Mouse (Mus musculus) lung, embryonic 15.5 days (tissue): ENCODE measurements at regions not wholly inside any gene's neighbourhood (a gene's known extent, or its start where the extent isn't known, plus 50 kb on each side); places are given as distances from the start of the nearest gene placed in this dataset.
"Not testable (repeated sequence)": the region's sequence is repeated elsewhere in the genome, so short reads cannot be mapped to it uniquely, and the experiment has no call there.

Source experiments
- ATAC-seq: fragments of 200-750 bp; cut with Nextera tagmentation; 2 replicates; pipeline ENCODE4 v1.8.0; 2017; ENCODE audit warnings: moderate number of reproducible peaks, borderline replicate concordance; ENCODE audit not compliant: low FRiP score, low TSS enrichment; ENCODE audit errors: extremely low read depth
- H3K27ac ChIP-seq: fragments of 300-500 bp; sonication (generic); 2 replicates; pipeline ENCODE4 v1.5.1; 2015; ENCODE audit warnings: moderate library complexity, mild to moderate bottlenecking, inconsistent platforms
- H3K27me3 ChIP-seq: fragments of 300-500 bp; sonication (generic); 2 replicates; pipeline ENCODE4 v1.6.1; 2015; ENCODE audit warnings: inconsistent platforms
- H3K36me3 ChIP-seq: fragments of 300-500 bp; sonication (generic); 2 replicates; pipeline ENCODE4 v1.6.1; 2015; ENCODE audit warnings: inconsistent platforms
- H3K4me1 ChIP-seq: fragments of 300-500 bp; sonication (generic); 2 replicates; pipeline ENCODE4 v1.6.1; 2015; ENCODE audit warnings: inconsistent platforms
- H3K4me2 ChIP-seq: fragments of 300-500 bp; sonication (generic); 2 replicates; pipeline ENCODE4 v1.6.1; 2015; ENCODE audit warnings: inconsistent platforms, mild to moderate bottlenecking, moderate library complexity
- H3K4me3 ChIP-seq: fragments of 300-500 bp; sonication (generic); 2 replicates; pipeline ENCODE4 v1.5.1; 2015; ENCODE audit warnings: mild to moderate bottlenecking, inconsistent platforms
- H3K9ac ChIP-seq: fragments of 300-500 bp; sonication (generic); 2 replicates; pipeline ENCODE4 v1.6.1; 2015; ENCODE audit warnings: inconsistent platforms
- H3K9me3 ChIP-seq: fragments of 300-500 bp; sonication (generic); 2 replicates; pipeline ENCODE4 v1.6.1; 2016; ENCODE audit warnings: inconsistent platforms
- WGBS: fragments of 180-500 bp; shearing (Covaris S2); methylation state at CpG from one replicate; pipeline ENCODE4 v1.1.7; 2015; 5-methylcytosine and 5-hydroxymethylcytosine counted together

DNA sequence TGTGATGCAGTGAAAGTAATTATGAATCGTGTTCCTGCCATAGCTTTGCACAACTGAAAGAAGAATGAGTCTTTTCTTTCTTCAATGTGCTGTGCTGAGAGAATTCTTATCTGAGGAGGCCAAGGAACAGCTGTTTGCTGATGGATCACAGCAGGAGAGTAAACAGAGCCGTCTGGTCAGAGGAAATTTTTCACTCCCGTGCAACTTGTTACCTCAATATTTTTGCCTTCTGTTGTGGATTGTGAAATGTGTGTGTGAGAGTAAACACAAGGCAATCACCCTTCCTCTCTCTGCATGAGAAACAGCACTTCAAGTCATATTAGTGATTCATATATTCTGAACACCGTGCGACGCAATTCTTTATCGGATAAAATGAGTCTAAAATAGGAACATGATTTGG, 171.9 kb downstream of the Epm2a start:
- peak; percentile 82; the same call in 1 of the 2 replicates for ATAC-seq

DNA sequence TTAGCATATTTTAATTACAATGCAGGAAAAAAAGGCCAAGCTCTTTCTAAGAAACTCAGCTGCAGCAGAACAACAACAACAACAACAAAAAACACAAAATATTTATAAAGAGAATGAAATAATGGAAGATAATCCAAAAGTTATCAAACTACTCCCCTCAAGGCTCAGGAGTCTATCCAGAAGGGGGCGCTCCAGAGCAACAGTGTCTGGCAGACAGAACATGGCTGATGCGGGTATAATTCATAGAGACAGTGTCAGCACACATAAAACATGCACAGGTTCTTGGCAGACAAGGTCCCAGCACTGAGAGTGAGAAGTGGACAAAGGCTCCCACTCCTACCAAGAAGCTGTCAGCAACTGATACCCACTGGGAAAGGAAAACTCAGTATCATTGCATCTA, 173.9 kb downstream of the Epm2a start:
- Histone ChIP-seq H3K4me3 (no peak overlapping the region), H3K4me1 (no peaks in the 10 kb centered on the region), H3K27me3 (0 out of 2 replicates have a peak, but pooled peaks cover 3% of the 10 kb centered on the region), H3K9me3 (no peaks in the 10 kb centered on the region), H3K27ac (no peak overlapping the region), H3K4me2 (no peak overlapping the region), H3K9ac (no peak overlapping the region), H3K36me3 (no peaks in the 10 kb centered on the region)
- ATAC-seq = no peak
- 58% methylated on average over 2 of the region's 2 CpGs for WGBS

More for the DNA sequence above, 171.9 kb downstream of the Epm2a start:
- Histone ChIP-seq H3K4me3 (no peak overlapping the region), H3K27me3 (0 out of 2 replicates have a peak, but pooled peaks cover 3% of the 10 kb centered on the region), H3K4me2 (no peak overlapping the region), H3K36me3 (no peaks in the 10 kb centered on the region), H3K27ac (no peak overlapping the region), H3K9ac (no peak overlapping the region), H3K4me1 (no peaks in the 10 kb centered on the region), H3K9me3 (no peaks in the 10 kb centered on the region)
- 16% methylated on average over 7 of the region's 7 CpGs for WGBS

DNA sequence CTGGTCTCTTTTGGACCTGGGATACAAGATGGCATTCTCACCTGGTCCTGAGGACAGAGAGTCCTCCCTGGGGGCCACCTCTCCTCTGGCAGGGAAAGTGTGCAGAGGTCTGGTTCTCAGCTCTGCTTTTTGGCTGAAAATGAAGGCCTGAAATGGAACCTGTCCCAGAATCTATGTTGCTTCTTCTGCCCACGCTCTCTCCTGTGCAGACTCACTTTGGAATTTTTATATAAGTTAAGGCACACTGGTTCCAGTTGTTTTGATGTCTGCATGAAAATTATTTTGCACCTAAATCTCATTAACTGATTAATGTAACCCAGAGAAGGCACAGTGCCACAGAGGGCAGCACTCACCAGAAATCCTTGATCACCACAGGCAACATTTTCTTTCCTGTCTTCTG, 188.1 kb downstream of the Epm2a start:
- no peak overlapping the region for H3K27ac ChIP-seq
- H3K36me3 ChIP-seq = no peaks in the 10 kb centered on the region
- ATAC-seq = no peak
- no peaks in the 10 kb centered on the region for H3K27me3 ChIP-seq
- no peak overlapping the region for H3K4me2 ChIP-seq
- no peaks in the 10 kb centered on the region for H3K9me3 ChIP-seq
- H3K4me3 ChIP-seq = no peak overlapping the region
- H3K9ac ChIP-seq = no peak overlapping the region
- WGBS = 74% methylated on average over 1 of the region's 1 CpGs
- no peaks in the 10 kb centered on the region for H3K4me1 ChIP-seq

DNA sequence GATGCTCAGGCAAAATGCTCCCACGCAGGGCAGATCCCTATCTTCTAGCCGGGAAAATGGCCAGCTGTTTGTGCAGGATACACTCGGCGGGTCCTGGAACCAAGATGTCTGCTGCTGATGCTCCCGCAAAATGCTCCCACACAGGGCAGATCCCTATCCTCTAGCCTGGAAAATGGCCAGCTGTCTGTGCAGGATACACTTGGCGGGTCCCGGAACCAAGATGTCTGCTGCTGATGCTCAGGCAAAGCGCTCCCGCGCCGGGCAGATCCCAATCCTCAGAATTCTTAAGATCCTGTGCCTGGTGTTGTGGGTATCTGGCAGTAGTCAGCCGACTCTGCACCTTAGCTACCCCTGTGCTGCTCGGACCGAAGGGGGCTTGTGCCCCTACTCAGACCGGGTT, 212.2 kb downstream of the Epm2a start:
- not testable (repeated sequence) for H3K4me3 ChIP-seq, ATAC-seq, H3K9ac ChIP-seq, H3K36me3 ChIP-seq, H3K27me3 ChIP-seq, H3K4me2 ChIP-seq, H3K9me3 ChIP-seq, H3K27ac ChIP-seq, H3K4me1 ChIP-seq
- 88% methylated on average over 15 of the region's 15 CpGs for WGBS

DNA sequence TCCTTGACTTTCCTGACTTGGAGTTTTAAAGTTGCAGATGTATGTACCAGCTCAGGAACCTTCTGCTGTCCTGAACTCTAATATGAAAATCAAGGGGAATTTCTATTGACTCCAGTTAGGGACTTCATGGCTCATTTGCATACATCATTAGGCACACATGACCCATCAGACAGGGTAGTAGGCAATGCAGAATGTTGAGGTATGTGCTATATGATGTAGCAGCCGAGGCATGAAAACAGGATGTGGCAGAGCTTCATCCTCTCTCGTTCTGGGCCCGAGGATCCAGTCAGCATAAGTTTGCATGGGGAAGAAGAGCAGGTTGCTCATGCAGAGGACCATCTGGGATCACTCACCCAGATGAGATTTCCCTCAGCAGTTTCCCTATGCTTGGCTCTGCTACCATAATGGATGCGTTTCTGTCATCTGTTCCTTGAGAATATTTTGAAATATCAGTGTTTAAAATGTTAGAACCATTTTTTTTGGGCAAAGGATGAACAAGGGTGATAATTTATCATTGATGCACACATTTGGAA, 227.4 kb downstream of the Epm2a start:
- Histone ChIP-seq H3K4me2 (no peak overlapping the region), H3K27me3 (no peaks in the 10 kb centered on the region), H3K36me3 (no peaks in the 10 kb centered on the region), H3K9ac (no peak overlapping the region), H3K27ac (no peak overlapping the region), H3K4me1 (no peaks in the 10 kb centered on the region), H3K9me3 (no peaks in the 10 kb centered on the region), H3K4me3 (no peak overlapping the region)
- no peak for ATAC-seq
- WGBS = 59% methylated on average over 4 of the region's 4 CpGs

DNA sequence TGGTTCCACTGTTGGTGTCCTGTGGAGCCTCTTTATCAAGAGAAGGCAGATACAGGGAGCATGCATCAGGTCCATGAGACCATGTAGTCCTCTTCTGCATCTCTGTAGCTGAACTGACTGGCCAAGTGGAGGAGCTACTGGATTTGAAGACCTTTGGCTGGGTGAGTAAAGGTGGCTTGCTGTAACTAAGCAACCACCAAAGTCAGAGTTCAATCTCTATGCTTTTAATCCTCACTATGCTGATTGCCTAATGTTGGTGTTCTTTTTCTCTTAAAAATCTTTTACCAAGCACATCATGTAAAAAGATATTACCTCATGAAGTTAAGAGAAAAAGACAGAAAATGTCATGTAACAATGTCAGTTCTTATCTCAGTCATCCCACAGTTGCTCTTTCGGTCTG, 265.2 kb downstream of the Epm2a start:
- H3K9me3 ChIP-seq = no peaks in the 10 kb centered on the region
- H3K4me3 ChIP-seq = no peak overlapping the region
- no peaks in the 10 kb centered on the region for H3K36me3 ChIP-seq
- no peak overlapping the region for H3K9ac ChIP-seq
- no peak for ATAC-seq
- no peaks in the 10 kb centered on the region for H3K4me1 ChIP-seq
- 92% methylated on average over 1 of the region's 1 CpGs for WGBS
- H3K4me2 ChIP-seq = no peak overlapping the region
- no peak overlapping the region for H3K27ac ChIP-seq
- no peaks in the 10 kb centered on the region for H3K27me3 ChIP-seq

DNA sequence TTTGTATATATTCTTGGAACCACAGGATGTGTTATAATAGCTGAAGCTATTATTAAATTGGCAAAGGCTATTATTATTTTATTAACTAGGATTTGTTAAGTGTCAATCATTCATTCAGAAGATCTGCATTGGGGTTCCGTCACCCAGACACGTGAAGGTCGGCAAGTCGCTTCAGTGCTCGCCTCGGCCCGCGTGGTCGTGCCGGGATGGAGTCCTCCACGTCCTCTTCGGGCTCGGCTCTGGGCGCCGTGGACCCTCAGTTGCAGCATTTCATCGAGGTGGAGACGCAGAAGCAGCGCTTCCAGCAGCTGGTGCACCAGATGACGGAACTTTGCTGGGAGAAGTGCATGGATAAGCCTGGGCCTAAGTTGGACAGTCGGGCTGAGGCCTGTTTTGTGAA, 265.9 kb downstream of the Epm2a start:
- not testable (repeated sequence) for H3K36me3 ChIP-seq, H3K27ac ChIP-seq, H3K4me2 ChIP-seq, H3K27me3 ChIP-seq, ATAC-seq, H3K9me3 ChIP-seq, H3K9ac ChIP-seq, H3K4me3 ChIP-seq, H3K4me1 ChIP-seq
- 93% methylated on average over 18 of the region's 20 CpGs for WGBS

DNA sequence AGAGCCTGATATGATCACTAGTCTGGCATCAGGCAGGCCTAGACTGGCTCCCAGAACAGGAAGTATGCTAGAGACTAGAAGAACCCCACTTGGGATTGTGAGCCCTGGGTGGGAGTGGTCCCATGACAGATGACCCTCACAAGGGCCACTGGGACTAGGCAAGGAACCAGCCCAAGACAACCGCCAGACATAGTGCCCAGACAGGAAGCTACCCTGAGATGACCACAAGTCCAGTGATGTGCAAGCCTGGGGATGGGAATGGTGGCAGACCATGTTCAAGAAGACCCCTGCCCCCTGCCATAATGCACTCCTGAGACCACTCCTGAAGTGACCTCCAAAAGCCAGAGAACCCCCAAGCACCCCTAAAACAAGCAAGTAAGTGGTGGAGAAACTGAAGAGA, 304.9 kb downstream of the Epm2a start:
- Histone ChIP-seq H3K4me3 (no peak overlapping the region), H3K4me1 (no peaks in the 10 kb centered on the region), H3K9ac (no peak overlapping the region), H3K27ac (no peak overlapping the region), H3K9me3 (no peaks in the 10 kb centered on the region), H3K36me3 (no peaks in the 10 kb centered on the region), H3K27me3 (no peaks in the 10 kb centered on the region), H3K4me2 (no peak overlapping the region)
- ATAC-seq = no peak
- WGBS = 58% methylated on average over 1 of the region's 1 CpGs

DNA sequence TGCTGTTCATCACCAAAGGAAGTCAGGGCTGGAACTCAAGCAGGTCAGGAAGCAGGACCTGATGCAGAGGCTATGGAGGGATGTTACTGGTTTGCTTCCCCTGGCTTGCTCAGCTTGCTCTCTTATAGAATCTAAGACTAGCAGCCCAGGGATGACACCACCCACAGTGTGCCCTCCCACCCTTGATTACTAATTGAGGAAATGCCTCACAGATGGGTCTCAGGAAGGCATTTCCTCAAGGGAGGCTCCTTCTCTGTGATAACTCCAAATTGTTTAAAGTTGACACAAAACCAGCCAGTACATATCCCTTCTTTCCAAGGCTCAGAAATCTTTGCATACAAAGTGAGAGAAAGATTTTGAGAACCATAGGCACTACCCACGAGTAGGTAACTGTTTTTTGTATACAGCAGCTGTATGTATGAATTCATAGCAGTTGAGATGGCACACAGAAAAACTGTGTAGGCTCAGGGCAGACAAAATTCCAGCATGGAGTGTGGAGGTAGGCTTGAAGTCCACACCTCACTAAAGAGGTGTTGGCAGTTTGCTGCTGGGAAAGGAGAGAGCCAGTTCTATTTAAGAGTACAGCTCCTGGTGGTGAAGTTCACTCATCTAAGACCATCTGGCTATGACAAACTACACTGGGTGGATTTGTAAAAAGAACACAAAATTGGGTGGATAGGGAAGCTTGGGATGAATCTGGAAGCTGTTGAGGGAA, 317.0 kb downstream of the Epm2a start:
- no peak for ATAC-seq
- Histone ChIP-seq H3K4me2 (no peak overlapping the region), H3K4me1 (no peaks in the 10 kb centered on the region), H3K36me3 (no peaks in the 10 kb centered on the region), H3K9me3 (no peaks in the 10 kb centered on the region), H3K9ac (no peak overlapping the region), H3K27ac (no peak overlapping the region), H3K27me3 (no peaks in the 10 kb centered on the region), H3K4me3 (no peak overlapping the region)
- WGBS = 45% methylated on average over 1 of the region's 1 CpGs

DNA sequence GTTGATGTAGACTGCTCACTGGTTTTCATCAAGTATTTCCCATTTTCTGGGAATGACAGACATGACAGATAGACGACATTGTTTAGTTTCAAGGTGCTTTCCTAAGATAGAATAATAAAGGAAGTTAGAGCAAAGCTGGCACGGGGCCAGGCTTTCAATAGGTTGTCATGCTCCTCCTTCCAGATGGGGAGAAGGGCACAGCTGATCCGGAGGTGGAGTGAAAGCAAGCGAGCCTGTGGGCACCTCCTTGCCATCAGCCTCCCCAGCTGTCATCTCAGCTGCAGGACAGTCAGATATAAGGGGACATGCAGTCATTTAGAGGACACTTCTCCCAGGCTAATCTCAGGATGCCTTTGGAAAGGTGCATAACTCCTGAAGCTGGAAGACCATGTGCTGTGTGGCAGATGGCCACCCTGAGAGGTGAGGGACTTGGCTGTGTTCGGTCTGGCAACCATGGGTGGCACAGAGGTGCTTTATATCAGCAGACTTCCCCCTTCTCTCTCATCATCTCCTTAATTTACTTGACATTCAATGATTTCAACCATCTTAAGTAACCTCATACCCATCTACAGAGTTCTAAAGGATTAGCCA, 318.6 kb downstream of the Epm2a start:
- WGBS = 52% methylated on average over 5 of the region's 5 CpGs
- H3K9ac ChIP-seq = no peak overlapping the region

DNA sequence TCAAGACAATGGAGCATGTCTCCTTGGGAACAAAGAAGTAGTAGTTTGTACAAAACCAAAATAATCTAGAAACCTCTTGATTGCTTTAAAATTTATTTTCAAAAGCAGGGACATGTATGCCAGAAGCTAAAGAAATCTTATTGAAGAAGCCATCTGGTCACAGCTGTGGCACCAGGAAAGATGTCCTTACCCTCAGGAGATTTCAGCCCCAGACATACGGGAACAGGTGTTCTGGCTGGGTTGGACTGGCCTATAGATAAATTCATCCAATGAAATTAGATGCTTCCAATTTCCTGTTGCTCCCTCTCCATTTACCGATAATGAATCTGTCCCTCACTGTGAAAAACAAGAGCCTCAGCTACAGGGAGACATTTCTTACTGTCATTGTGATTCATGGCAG, 366.5 kb downstream of the Epm2a start:
- Histone ChIP-seq H3K4me3 (no peak overlapping the region), H3K27ac (no peak overlapping the region), H3K4me2 (no peak overlapping the region), H3K36me3 (no peaks in the 10 kb centered on the region), H3K9me3 (no peaks in the 10 kb centered on the region), H3K4me1 (no peaks in the 10 kb centered on the region), H3K27me3 (no peaks in the 10 kb centered on the region), H3K9ac (no peak overlapping the region)
- ATAC-seq = no peak
- 57% methylated on average over 2 of the region's 2 CpGs for WGBS

More for the DNA sequence above, 318.6 kb downstream of the Epm2a start:
- Histone ChIP-seq H3K9me3 (no peaks in the 10 kb centered on the region), H3K4me2 (no peak overlapping the region), H3K4me3 (no peak overlapping the region), H3K4me1 (no peaks in the 10 kb centered on the region), H3K36me3 (no peaks in the 10 kb centered on the region), H3K27ac (no peak overlapping the region), H3K27me3 (no peaks in the 10 kb centered on the region)
- no peak for ATAC-seq

DNA sequence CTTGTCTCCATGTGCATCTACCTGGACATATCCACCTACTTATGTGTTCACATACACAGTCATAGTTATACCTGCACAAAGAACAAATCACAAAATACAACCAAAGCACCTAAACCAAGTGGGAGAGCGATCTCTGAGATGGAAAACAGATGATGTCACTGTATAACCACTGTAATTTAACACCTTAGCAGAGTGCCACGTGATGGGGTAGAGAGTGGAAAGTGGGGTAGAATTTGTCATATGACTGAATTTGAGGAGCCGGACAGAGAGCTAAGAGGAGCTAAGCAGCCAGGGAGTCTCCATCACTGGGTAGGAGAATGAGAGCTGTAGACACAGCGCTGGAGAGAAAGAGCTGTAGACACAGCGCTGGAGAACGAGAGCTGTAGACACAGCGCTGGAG, 381.6 kb downstream of the Epm2a start:
- WGBS = 75% methylated on average over 7 of the region's 7 CpGs
- no peak for ATAC-seq
- no peak overlapping the region for H3K4me3 ChIP-seq

More for the DNA sequence above, 381.6 kb downstream of the Epm2a start:
- Histone ChIP-seq H3K36me3 (no peaks in the 10 kb centered on the region), H3K27me3 (no peaks in the 10 kb centered on the region), H3K4me1 (no peaks in the 10 kb centered on the region), H3K27ac (no peak overlapping the region), H3K4me2 (no peak overlapping the region), H3K9me3 (no peaks in the 10 kb centered on the region), H3K9ac (no peak overlapping the region)
